Mouse (Mus musculus) limb, embryonic 15.5 days (tissue): ENCODE data around the gene Nol6. TPM values are rescaled to one million over a fixed set of nuclear protein-coding genes. Genes with fewer than 3 reads are reported as not detected.
A peak's percentile ranks its signal among the peaks of the same experiment; 100 is the strongest.

ENCODE experiments used
- ATAC-seq: fragments of 200-750 bp; cut with Nextera tagmentation; 2 replicates; pipeline ENCODE4 v1.8.0; 2017; ENCODE audit warnings: low read depth, moderate TSS enrichment; ENCODE audit not compliant: insufficient number of reproducible peaks, low FRiP score, low TSS enrichment
- H3K27ac ChIP-seq: fragments of 300-500 bp; sonication (generic); 2 replicates; pipeline ENCODE4 v1.5.1; 2015; ENCODE audit warnings: moderate library complexity, mild to moderate bottlenecking, inconsistent platforms
- H3K27me3 ChIP-seq: fragments of 300-500 bp; sonication (generic); 2 replicates; pipeline ENCODE4 v1.6.1; 2015; ENCODE audit warnings: inconsistent platforms
- H3K36me3 ChIP-seq: fragments of 300-500 bp; sonication (generic); 2 replicates; pipeline ENCODE4 v1.6.1; 2015; ENCODE audit warnings: inconsistent platforms
- H3K4me1 ChIP-seq: fragments of 300-500 bp; sonication (generic); 2 replicates; pipeline ENCODE4 v1.6.1; 2015; ENCODE audit warnings: inconsistent platforms
- H3K4me2 ChIP-seq: fragments of 300-500 bp; sonication (generic); 2 replicates; pipeline ENCODE4 v1.6.1; 2015; ENCODE audit warnings: mild to moderate bottlenecking, inconsistent platforms
- H3K4me3 ChIP-seq: fragments of 300-500 bp; sonication (generic); 2 replicates; pipeline ENCODE4 v1.5.1; 2015; ENCODE audit warnings: mild to moderate bottlenecking, inconsistent platforms
- H3K9ac ChIP-seq: fragments of 300-500 bp; sonication (generic); 2 replicates; pipeline ENCODE4 v1.6.1; 2015; ENCODE audit warnings: inconsistent platforms
- H3K9me3 ChIP-seq: fragments of 300-500 bp; sonication (generic); 2 replicates; pipeline ENCODE4 v1.6.1; 2016; ENCODE audit warnings: inconsistent platforms
- WGBS: fragments of 180-500 bp; shearing (Covaris S2); methylation state at CpG from one replicate; pipeline ENCODE4 v1.1.7; 2015; 5-methylcytosine and 5-hydroxymethylcytosine counted together
- polyA plus RNA-seq: library from polyadenylated mRNA; unstranded; fragments of >200 nt; fragmentation: Nextera tagmentation; extraction: Ambion mirVana; gene quantifications from 2 replicates; pipeline ENCODE4 v1.2.1, GENCODE M21; 2015

Nol6 gene
- polyA plus RNA-seq, 1 experiment from 2014 or later = 27.1 TPM

- Histone ChIP-seq H3K4me2 (no peak overlapping the region), H3K36me3 (no peaks in the 10 kb centered on the region), H3K27ac (no peak overlapping the region), H3K9ac (no peak overlapping the region), H3K4me1 (no peaks in the 10 kb centered on the region), H3K9me3 (no peaks in the 10 kb centered on the region), H3K27me3 (no peaks in the 10 kb centered on the region), H3K4me3 (no peak overlapping the region)
- 70% methylated on average over 12 of the region's 12 CpGs for WGBS
- no peak for ATAC-seq
Measured at GRCm38 (mm10) chr4:41073008-41073817, 51.0 kb downstream of the Nol6 start.

DNA sequence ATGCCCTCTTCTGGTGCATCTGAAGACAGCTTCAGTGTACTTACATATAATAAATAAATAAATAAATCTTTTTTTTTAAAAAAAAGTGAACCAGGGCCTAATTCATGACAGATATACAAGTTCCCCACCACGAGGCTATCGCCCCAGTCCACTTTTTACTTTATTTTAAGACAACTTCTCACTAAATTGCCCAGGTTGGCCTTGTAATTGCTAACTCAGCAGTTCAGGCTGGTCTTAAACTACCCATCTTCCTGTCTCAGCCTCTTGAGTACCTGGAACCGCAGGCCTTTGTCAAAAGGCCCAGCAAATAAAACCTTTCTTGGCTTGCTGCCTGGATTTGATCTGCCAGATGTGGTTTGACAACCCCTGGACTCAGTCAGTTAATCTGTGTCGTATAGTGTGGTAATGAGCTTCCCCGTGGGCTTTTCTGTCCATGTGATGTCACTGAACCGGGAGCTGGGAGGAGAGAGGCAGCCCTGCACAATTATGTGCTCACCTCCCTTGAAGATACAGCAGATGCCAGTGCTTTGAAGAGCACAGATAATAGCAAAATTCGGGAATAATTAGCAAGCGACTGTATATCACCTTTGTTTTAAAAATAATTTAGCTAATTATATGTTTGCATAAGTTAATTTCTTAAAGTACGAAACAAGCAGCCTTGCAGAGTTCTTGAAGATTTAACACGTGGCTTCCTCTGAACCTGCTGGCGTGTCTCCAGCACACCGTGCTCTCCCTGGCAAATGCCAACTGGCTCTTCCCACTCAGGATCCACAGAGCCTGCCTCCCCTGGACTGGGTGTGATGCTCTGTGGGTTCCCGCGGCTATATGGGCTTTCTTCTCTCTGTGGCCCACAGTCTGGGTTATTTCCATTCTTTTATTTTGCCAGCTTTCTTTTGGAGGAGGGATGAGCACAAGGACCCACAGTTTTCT is 52.5 kb downstream of the Nol6 start:
- Histone ChIP-seq H3K9ac (no peak overlapping the region), H3K27me3 (no peaks in the 10 kb centered on the region), H3K4me1 (no peaks in the 10 kb centered on the region), H3K4me3 (no peak overlapping the region), H3K36me3 (no peaks in the 10 kb centered on the region), H3K9me3 (no peaks in the 10 kb centered on the region), H3K27ac (no peak overlapping the region), H3K4me2 (no peak overlapping the region)
- ATAC-seq = no peak
- 51% methylated on average over 14 of the region's 14 CpGs for WGBS

DNA sequence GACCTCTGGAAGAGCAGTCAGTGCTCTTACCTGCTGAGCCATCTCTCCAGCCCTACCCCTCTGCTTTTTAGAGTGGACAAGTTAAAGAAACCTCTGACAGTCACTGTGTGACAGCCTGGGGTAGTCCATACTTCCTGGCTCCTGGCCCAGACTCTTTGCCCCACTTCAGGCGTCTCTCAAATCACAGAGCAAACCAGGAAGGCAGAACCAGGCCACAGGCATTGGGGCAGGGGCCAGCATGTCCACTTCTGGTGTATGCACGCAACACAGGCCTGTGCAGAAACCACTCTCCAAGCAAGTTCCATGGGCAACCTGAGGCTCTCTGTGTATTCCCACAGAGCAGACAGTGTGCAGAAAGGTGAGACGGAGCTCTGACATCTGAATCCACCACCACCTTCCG is 59.1 kb downstream of the Nol6 start:
- Histone ChIP-seq H3K9ac (no peak overlapping the region), H3K4me1 (peaks cover 9% of the 10 kb centered on the region), H3K27ac (peak overlapping the region; percentile 39; the same call in 1 of the 2 replicates), H3K36me3 (no peaks in the 10 kb centered on the region), H3K9me3 (no peaks in the 10 kb centered on the region), H3K27me3 (no peaks in the 10 kb centered on the region), H3K4me3 (no peak overlapping the region), H3K4me2 (no peak overlapping the region)
- WGBS = 82% methylated on average over 4 of the region's 4 CpGs
- no peak for ATAC-seq

Other genes starting within 250 kb of the Nol6 start
- gene Spink4, start 204.4 kb downstream of the Nol6 start, polyA plus RNA-seq = not detected in 2 replicates
- gene Bag1, start 176.2 kb downstream of the Nol6 start, polyA plus RNA-seq = 210 and 218 TPM in 2 replicates
- gene Chmp5, start 176.0 kb downstream of the Nol6 start, polyA plus RNA-seq = 116 and 119 TPM in 2 replicates
- 85.5 and 85.9 TPM in 2 replicates for gene Nfx1, start 153.5 kb downstream of the Nol6 start, polyA plus RNA-seq
- gene Aqp7, start 76.3 kb downstream of the Nol6 start, polyA plus RNA-seq = 0.24 and 0.55 TPM in 2 replicates
- 82.8 and 104 TPM in 2 replicates for gene Aqp3, start 26.3 kb downstream of the Nol6 start, polyA plus RNA-seq
- gene Ube2r2, start 11.3 kb upstream of the Nol6 start, polyA plus RNA-seq = 71.2 and 75.0 TPM in 2 replicates
- 56.9 and 68.8 TPM in 2 replicates for gene Ubap2, start 150.7 kb upstream of the Nol6 start, polyA plus RNA-seq
- gene Dcaf12, start 190.4 kb upstream of the Nol6 start, polyA plus RNA-seq = 58.6 and 60.6 TPM in 2 replicates
- gene Ubap1, start 224.5 kb upstream of the Nol6 start, polyA plus RNA-seq = 49.7 and 51.4 TPM in 2 replicates